Mouse (Mus musculus) embryonic facial prominence, embryonic 11.5 days (tissue): ENCODE results near the gene Smtn. TPM values are rescaled to one million over a fixed set of nuclear protein-coding genes. Genes with fewer than 3 reads are reported as not detected.

Experiments
- ATAC-seq: fragments of 200-750 bp; cut with Nextera tagmentation; replicated peaks from 2 replicates; pipeline ENCODE4 v1.8.0; 2017; ENCODE audit warnings: low read depth; ENCODE audit not compliant: insufficient number of reproducible peaks, low FRiP score, low TSS enrichment
- DNase-seq: peaks from one replicate; pipeline ENCODE4 v3.0.0-alpha.2; 2015; ENCODE audit warnings: low spot score
- H3K27ac ChIP-seq: fragments of 300-500 bp; sonication (generic); replicated peaks from 2 replicates; pipeline ENCODE4 v1.5.1; 2014; ENCODE audit warnings: mild to moderate bottlenecking, low read depth, low read length, control low read depth
- H3K27me3 ChIP-seq: fragments of 300-500 bp; sonication (generic); 2 replicates; pipeline ENCODE4 v1.6.1; 2014; ENCODE audit warnings: mild to moderate bottlenecking, low read length, moderate library complexity, mixed read lengths; ENCODE audit not compliant: control insufficient read depth, insufficient read depth
- H3K36me3 ChIP-seq: fragments of 300-500 bp; sonication (generic); replicated peaks from 2 replicates; pipeline ENCODE4 v1.6.1; 2014; ENCODE audit warnings: low read depth, mild to moderate bottlenecking, low read length, moderate library complexity, mixed read lengths; ENCODE audit not compliant: control insufficient read depth, insufficient read depth
- H3K4me1 ChIP-seq: fragments of 300-500 bp; sonication (generic); 2 replicates; pipeline ENCODE4 v1.6.1; 2014; ENCODE audit warnings: low read length, mixed read lengths; ENCODE audit not compliant: control insufficient read depth, insufficient read depth
- H3K4me2 ChIP-seq: fragments of 300-500 bp; sonication (generic); 2 replicates; pipeline ENCODE4 v1.6.1; 2014; ENCODE audit warnings: low read depth, mild to moderate bottlenecking, control low read depth, low read length, moderate library complexity
- H3K4me3 ChIP-seq: fragments of 300-500 bp; sonication (generic); 2 replicates; pipeline ENCODE4 v1.5.1; 2014; ENCODE audit warnings: low read depth, low read length, control low read depth
- H3K9ac ChIP-seq: fragments of 300-500 bp; sonication (generic); replicated peaks from 2 replicates; pipeline ENCODE4 v1.6.1; 2014; ENCODE audit warnings: mild to moderate bottlenecking, control low read depth, low read length
- H3K9me3 ChIP-seq: fragments of 300-500 bp; sonication (generic); replicated peaks from 2 replicates; pipeline ENCODE4 v1.6.1; 2016; ENCODE audit warnings: mild to moderate bottlenecking, low read length, inconsistent platforms, mixed read lengths; ENCODE audit not compliant: control insufficient read depth
- WGBS: fragments of 180-500 bp; shearing (Covaris S2); extraction: QIAGEN DNeasy Blood & Tissue Kit; methylation state at CpG from one replicate; pipeline ENCODE4 v1.1.7; 2014; 5-methylcytosine and 5-hydroxymethylcytosine counted together
- polyA plus RNA-seq: library from polyadenylated mRNA; unstranded; fragments of >200 nt; fragmentation: Nextera tagmentation; extraction: Ambion mirVana; gene quantifications from 2 replicates; pipeline ENCODE4 v1.2.1, GENCODE M21; 2014

Gene Smtn
- polyA plus RNA-seq, 1 experiment from 2014 or later, result 30.7 TPM

DNA sequence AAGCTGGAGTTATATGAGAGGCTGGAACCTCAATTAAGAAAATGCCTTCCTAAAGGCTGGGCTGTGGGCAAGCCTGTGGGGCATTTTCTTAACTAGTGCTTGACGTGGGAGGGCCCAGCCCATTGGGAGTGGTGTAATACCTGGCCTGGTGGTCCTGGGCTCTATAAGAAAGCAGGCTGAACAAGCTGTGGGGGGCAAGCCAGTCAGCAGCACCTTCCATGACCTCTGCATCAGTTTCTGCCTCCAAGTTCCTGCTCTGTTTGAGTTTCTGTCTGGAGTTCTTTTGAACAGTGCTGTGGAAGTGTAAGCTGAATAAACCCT lies 5.8 kb upstream of the Smtn start:
- DNase-seq, result no peak
- H3K27me3 ChIP-seq, result no peaks in the 10 kb centered on the region
- 19% methylated on average over 1 of the region's 1 CpGs for WGBS
- H3K9ac ChIP-seq, result no peak overlapping the region
- no peaks in the 10 kb centered on the region for H3K9me3 ChIP-seq
- no peaks in the 10 kb centered on the region for H3K4me1 ChIP-seq
- no peak overlapping the region for H3K27ac ChIP-seq
- no peaks in the 10 kb centered on the region for H3K36me3 ChIP-seq
- no peak for ATAC-seq
- H3K4me2 ChIP-seq, result no peak overlapping the region
- no peak overlapping the region for H3K4me3 ChIP-seq

DNA sequence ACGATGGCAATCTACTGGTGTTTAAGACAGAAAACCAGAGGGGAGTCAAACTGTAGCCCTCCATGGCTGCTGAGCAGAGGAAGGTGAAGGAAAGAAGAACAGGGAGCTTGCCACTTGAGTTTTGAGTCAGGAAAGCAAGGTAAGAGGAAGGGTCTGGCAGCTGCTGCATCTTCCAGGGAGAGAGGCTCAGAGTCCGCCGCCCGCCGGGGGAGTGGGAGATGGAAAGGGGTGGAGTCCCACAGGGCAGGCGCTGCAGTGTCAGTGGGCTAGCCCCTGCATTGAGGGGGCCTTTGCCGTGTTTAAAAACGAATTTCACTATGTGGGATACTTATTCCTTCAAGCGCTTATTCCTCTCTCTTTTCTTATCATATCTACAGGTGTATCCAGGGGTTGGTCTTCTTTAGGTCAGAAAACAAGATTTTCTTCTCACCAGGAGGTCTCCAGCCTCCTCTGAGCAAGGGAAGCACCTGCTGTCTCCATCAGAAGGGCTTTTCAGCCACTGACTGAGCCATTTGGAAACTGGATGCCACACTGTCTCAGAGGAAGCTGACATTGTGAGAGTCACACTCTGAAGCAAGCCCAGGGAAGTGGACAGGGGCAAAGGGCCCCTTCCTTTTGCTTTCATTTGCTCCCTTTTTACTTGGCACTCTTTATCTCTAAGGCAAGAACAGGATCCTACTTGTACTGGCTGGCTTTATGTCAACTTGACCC lies 5.3 kb upstream of the Smtn start:
- WGBS, result 20% methylated on average over 9 of the region's 9 CpGs
- no peaks in the 10 kb centered on the region for H3K36me3 ChIP-seq
- H3K27ac ChIP-seq, result no peak overlapping the region

DNA sequence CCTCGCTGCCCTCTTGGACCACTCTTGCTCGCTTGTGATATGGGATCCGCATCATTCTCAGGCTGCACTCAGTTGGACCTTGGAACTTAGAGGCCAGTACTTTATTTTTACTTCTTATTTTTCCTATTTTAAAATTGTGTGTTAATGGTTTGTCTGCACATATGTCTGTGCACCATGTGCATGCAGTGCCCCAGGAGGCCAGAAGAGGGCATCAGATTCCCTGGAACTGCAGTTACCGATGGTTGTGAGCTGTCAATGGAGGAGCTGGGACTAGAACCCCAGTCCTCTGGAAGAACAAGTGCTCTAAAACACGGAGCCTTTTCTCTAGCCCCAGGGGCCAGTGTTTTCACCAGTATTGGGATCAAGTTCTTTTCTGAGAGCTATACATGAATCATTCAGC lies 4.0 kb upstream of the Smtn start:
- H3K9ac ChIP-seq, result no peak overlapping the region
- WGBS, result 97% methylated on average over 5 of the region's 5 CpGs
- H3K4me2 ChIP-seq, result no peak overlapping the region
- no peak overlapping the region for H3K27ac ChIP-seq
- DNase-seq, result no peak
- no peak overlapping the region for H3K4me3 ChIP-seq
- no peak for ATAC-seq
- no peaks in the 10 kb centered on the region for H3K9me3 ChIP-seq
- no peaks in the 10 kb centered on the region for H3K36me3 ChIP-seq
- H3K4me1 ChIP-seq, result no peaks in the 10 kb centered on the region
- no peaks in the 10 kb centered on the region for H3K27me3 ChIP-seq

More for the DNA sequence above, 5.3 kb upstream of the Smtn start:
- no peak for ATAC-seq
- DNase-seq, result no peak
- H3K9ac ChIP-seq, result no peak overlapping the region
- no peaks in the 10 kb centered on the region for H3K27me3 ChIP-seq
- no peaks in the 10 kb centered on the region for H3K9me3 ChIP-seq
- H3K4me1 ChIP-seq, result no peaks in the 10 kb centered on the region
- no peak overlapping the region for H3K4me3 ChIP-seq
- H3K4me2 ChIP-seq, result no peak overlapping the region

DNA sequence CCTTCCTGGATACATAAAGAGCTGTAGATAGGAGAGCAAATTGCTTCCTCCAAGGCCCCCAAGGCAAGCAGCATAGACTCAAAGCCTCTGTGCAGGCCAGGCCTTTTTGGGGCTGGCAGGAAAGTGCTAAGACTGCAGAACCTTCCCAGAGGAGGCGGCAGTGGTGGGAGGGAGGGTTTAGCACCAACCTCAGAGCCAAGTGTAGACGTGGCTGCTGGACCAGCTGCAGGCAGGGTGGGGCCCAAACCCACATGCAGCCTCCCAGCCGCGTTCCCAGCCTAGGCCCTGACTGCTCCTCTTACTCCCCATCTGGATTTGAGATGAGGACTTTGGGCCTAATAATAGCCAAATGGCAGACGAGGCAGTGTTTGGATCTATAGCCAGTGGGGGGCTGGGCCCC lies 2.6 kb upstream of the Smtn start:
- no peaks in the 10 kb centered on the region for H3K36me3 ChIP-seq
- H3K4me3 ChIP-seq, result no peak overlapping the region
- DNase-seq (no peak), ATAC-seq (no peak)
- H3K27ac ChIP-seq, result no peak overlapping the region
- H3K9ac ChIP-seq, result no peak overlapping the region
- H3K9me3 ChIP-seq, result no peaks in the 10 kb centered on the region
- H3K4me1 ChIP-seq, result no peaks in the 10 kb centered on the region; the same call in 1 of the 2 replicates
- H3K27me3 ChIP-seq, result no peaks in the 10 kb centered on the region
- H3K4me2 ChIP-seq, result no peak overlapping the region
- WGBS, result 41% methylated on average over 5 of the region's 5 CpGs

DNA sequence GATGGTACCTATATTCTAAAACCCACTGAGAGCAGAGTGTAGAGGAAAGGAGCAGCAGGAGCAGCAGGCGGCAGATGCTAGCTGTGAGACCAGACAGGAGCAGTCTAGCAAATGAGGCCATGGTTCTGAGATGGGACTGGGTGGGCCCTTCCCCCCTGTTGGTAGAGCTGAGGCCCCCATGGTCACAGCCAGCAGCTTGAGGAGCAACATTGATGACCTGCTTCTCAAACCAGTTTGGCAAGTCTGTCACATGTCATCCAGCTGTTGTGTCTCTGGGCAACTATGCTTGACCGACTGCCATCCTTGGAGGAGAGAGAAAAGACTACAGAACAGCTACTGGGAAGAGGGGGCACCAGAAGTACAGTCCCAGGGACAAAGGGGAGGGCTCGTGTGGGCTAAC lies 1.5 kb upstream of the Smtn start:
- H3K27ac ChIP-seq, result no peak overlapping the region
- DNase-seq, result peak; percentile 21
- no peaks in the 10 kb centered on the region for H3K9me3 ChIP-seq
- H3K27me3 ChIP-seq, result no peaks in the 10 kb centered on the region
- 71% methylated on average over 3 of the region's 3 CpGs for WGBS
- H3K4me3 ChIP-seq, result no peak overlapping the region
- no peak overlapping the region for H3K4me2 ChIP-seq
- no peak overlapping the region for H3K9ac ChIP-seq
- H3K4me1 ChIP-seq, result no peaks in the 10 kb centered on the region; the same call in 1 of the 2 replicates
- H3K36me3 ChIP-seq, result no peaks in the 10 kb centered on the region
- ATAC-seq, result no peak

DNA sequence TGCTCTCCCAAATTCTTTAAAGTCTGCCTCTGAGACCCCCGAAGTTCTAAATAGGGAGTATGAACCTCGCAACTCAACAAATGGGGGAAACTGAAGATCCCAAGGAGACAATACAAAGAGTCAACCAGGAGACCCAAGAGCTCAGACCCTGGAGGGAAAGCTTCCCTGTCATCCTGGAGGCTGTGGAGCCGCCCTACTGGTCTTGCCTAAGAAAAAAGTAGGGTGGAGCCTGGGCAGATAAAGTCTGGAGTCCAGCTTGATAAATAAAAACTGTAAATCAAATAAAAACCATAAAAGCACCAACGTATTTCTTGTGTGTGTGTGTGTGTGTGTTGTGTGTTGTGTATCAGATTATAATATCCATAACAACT lies 601 bp downstream of the Smtn start:
- DNase-seq, result no peak
- peaks cover 4% of the 10 kb centered on the region; the same call in 1 of the 2 replicates for H3K4me1 ChIP-seq
- WGBS, result 80% methylated on average over 4 of the region's 4 CpGs
- H3K27ac ChIP-seq, result no peak overlapping the region
- ATAC-seq, result no peak
- peak overlapping the region; percentile 70 for H3K4me2 ChIP-seq
- peak overlapping the region; percentile 55 for H3K4me3 ChIP-seq
- no peaks in the 10 kb centered on the region for H3K9me3 ChIP-seq
- peak overlapping the region; percentile 52; the same call in 1 of the 2 replicates for H3K9ac ChIP-seq
- H3K36me3 ChIP-seq, result no peaks in the 10 kb centered on the region
- H3K27me3 ChIP-seq, result no peaks in the 10 kb centered on the region

DNA sequence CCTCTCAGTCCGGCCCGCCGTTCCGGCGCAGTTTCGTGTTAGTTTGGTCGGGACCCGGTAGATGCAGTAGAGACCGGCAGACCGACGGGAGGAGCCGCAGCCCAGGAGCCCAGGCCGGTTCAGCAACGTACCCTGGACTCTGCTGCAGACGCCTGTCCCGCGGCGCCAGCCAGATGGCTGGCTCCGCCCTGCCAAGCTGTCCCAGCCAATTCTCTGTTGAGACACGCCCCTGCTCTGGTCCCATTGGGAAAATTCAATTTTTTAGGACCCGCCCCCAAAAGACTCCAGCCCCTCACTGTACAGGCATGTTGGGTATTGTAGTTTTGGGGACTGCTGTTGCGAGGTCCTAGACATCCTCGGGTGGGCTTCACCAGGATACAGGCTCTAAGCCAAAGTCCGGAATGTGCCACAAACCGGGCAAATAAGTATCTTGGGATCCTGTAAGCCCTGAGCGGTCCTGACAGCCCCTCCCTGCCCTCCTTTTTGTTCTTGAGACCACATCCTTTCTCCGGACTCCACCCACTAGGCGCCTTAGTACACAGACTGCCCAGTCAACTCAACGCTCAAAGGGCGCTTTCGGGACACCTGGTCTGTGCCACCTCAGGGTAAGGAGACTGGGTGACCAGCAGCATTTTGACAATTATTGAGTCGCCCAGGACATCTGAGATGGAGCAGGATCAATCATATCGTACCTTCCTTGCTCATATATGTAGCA lies 1.1 kb downstream of the Smtn start:
- 4% methylated on average over 33 of the region's 33 CpGs for WGBS
- no peaks in the 10 kb centered on the region for H3K27me3 ChIP-seq
- no peak overlapping the region for H3K27ac ChIP-seq
- peak overlapping the region; percentile 55 for H3K4me3 ChIP-seq
- H3K9ac ChIP-seq, result peak overlapping the region; percentile 72
- ATAC-seq (peak; percentile 90), DNase-seq (peak; percentile 97)
- peak overlapping the region; percentile 70 for H3K4me2 ChIP-seq
- no peaks in the 10 kb centered on the region for H3K36me3 ChIP-seq
- H3K4me1 ChIP-seq, result peaks cover 4% of the 10 kb centered on the region; the same call in 1 of the 2 replicates
- no peaks in the 10 kb centered on the region for H3K9me3 ChIP-seq

DNA sequence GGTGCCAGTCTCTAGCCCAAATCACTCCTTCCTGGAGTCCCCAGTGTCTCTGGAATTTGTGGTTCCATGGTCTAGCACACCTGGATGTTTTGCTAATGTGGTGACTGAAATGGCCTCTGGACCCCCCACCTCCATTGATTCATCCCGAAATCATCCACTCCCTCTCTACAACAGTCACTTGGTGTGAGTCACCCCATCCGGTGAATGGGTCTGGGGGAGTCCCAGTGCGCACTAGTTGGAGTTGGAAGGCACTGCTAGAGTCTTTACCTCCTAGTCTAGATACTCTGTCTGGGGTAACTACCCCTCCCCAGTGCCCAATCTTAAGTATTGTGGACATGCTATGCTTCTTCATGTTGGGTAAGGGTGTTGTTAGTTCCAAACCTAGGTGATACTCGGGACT lies 2.1 kb downstream of the Smtn start:
- ATAC-seq, result no peak
- 73% methylated on average over 4 of the region's 4 CpGs for WGBS
- DNase-seq, result no peak
- peak overlapping the region; percentile 55 for H3K4me3 ChIP-seq
- no peaks in the 10 kb centered on the region for H3K36me3 ChIP-seq
- H3K9ac ChIP-seq, result peak overlapping the region; percentile 72; the same call in 1 of the 2 replicates
- peaks cover 4% of the 10 kb centered on the region; the same call in 1 of the 2 replicates for H3K4me1 ChIP-seq
- peak overlapping the region; percentile 64 for H3K4me2 ChIP-seq
- H3K27ac ChIP-seq, result no peak overlapping the region
- H3K27me3 ChIP-seq, result no peaks in the 10 kb centered on the region
- no peaks in the 10 kb centered on the region for H3K9me3 ChIP-seq
